In genomic region chr11:66524251-66524650, GRCm38 (mm10) we compare ENCODE assay signal across 19 mouse cellular contexts. TPM values are rescaled to one million over a fixed set of nuclear protein-coding genes. Genes with fewer than 3 reads are reported as not detected.
DNase-seq lines count a peak whose midpoint lies in the region; ATAC-seq and TF ChIP-seq lines count a peak whose summit lies in the region.
"Had no signal": no experiment of that assay in that cellular context is flagged by ENCODE, and none has a peak within 500 bp of the region (broad histone marks: within the 10 kb centered on the region; RNA-seq: fewer than 3 reads in every experiment).

No protein-coding gene starts in this region.

- intact Hi-C loops in heart, postnatal 25 days (cut with DNase I): no loop called here

- no peak overlapping the region for H3K9ac ChIP-seq in forebrain, embryonic 13.5 days
- H3K9ac ChIP-seq in neural tube, embryonic 12.5 days: no peak overlapping the region
- H3K9ac ChIP-seq in neural tube, embryonic 15.5 days (replicated peaks): peak overlapping the region; percentile 71; the same call in 1 of the 2 replicates
- H3K9ac ChIP-seq: kidney, embryonic 15.5 days; liver, embryonic 13.5 days had no signal

- H3K4me2 ChIP-seq in forebrain, embryonic 13.5 days: peak overlapping the region; percentile 91
- H3K4me2 ChIP-seq in neural tube, embryonic 12.5 days (replicated peaks): peak overlapping the region; percentile 95
- peak overlapping the region; percentile 90 for H3K4me2 ChIP-seq in neural tube, embryonic 15.5 days
- H3K4me2 ChIP-seq: liver, embryonic 13.5 days had no signal

- no peak for DNase-seq in forebrain, embryonic 10.5 days (ENCODE audit: extremely low spot score, low spot score)
- DNase-seq in neural tube, embryonic 10.5 days (ENCODE audit: extremely low spot score, low spot score): no peak
- peak in 1 of 2 experiments; percentile 50 for DNase-seq in layer of hippocampus, adult 2 months (ENCODE audit: low spot score in 2 of 2)
- DNase-seq in heart, postnatal 25 days (ENCODE audit: low spot score): no peak
- DNase-seq in gastrocnemius, postnatal 10 days: no peak
- DNase-seq: adrenal gland, postnatal 25 days; cerebellum, adult 9-11 months; left cerebral cortex, postnatal 4 days; liver, embryonic 13.5 days; thymus, postnatal 14 days had no signal

- peaks cover 31% of the 10 kb centered on the region for H3K4me1 ChIP-seq in forebrain, embryonic 13.5 days
- H3K4me1 ChIP-seq in forebrain, embryonic 10.5 days: peaks cover 30% of the 10 kb centered on the region
- peaks cover 13% of the 10 kb centered on the region; the same call in 1 of the 2 replicates for H3K4me1 ChIP-seq in neural tube, embryonic 12.5 days
- H3K4me1 ChIP-seq in neural tube, embryonic 15.5 days: peaks cover 49% of the 10 kb centered on the region
- H3K4me1 ChIP-seq: liver, embryonic 13.5 days had no signal

- 51% methylated on average over 4 of the region's 4 CpGs for WGBS in forebrain, embryonic 13.5 days
- WGBS in forebrain, embryonic 10.5 days: 49% methylated on average over 4 of the region's 4 CpGs
- WGBS in neural tube, embryonic 12.5 days: 41% methylated on average over 4 of the region's 4 CpGs
- 22% methylated on average over 4 of the region's 4 CpGs for WGBS in neural tube, embryonic 15.5 days

- TF ChIP-seq CTCF in layer of hippocampus, adult 2 months (conservative IDR thresholded peaks at IDR 0.05): no peak

- ATAC-seq in forebrain, embryonic 13.5 days: no peak
- no peak for ATAC-seq in neural tube, embryonic 12.5 days (ENCODE audit: low FRiP score, low read depth)
- no peak for ATAC-seq in neural tube, embryonic 15.5 days (ENCODE audit: low FRiP score)
- ATAC-seq: inflammation-experienced regulatory T-cells, adult 6 months had no signal

- no peak overlapping the region for H3K27ac ChIP-seq in forebrain, embryonic 13.5 days
- no peak overlapping the region for H3K27ac ChIP-seq in forebrain, embryonic 10.5 days
- no peak overlapping the region for H3K27ac ChIP-seq in neural tube, embryonic 12.5 days
- H3K27ac ChIP-seq in layer of hippocampus, adult 2 months: peak overlapping the region; percentile 95
- H3K27ac ChIP-seq in neural tube, embryonic 15.5 days (replicated peaks): no peak overlapping the region
- H3K27ac ChIP-seq: kidney, embryonic 15.5 days; liver, embryonic 13.5 days had no signal

- H3K36me3 ChIP-seq in forebrain, embryonic 13.5 days (ENCODE audit: poor library complexity, severe bottlenecking): no peaks in the 10 kb centered on the region
- no peaks in the 10 kb centered on the region for H3K36me3 ChIP-seq in forebrain, embryonic 10.5 days (replicated peaks)
- no peaks in the 10 kb centered on the region for H3K36me3 ChIP-seq in neural tube, embryonic 12.5 days
- no peaks in the 10 kb centered on the region for H3K36me3 ChIP-seq in neural tube, embryonic 15.5 days
- H3K36me3 ChIP-seq: kidney, embryonic 15.5 days; liver, embryonic 13.5 days had no signal

- peaks cover 66% of the 10 kb centered on the region for H3K27me3 ChIP-seq in forebrain, embryonic 13.5 days
- peaks cover 73% of the 10 kb centered on the region for H3K27me3 ChIP-seq in forebrain, embryonic 10.5 days (ENCODE audit: poor library complexity, severe bottlenecking)
- peaks cover 48% of the 10 kb centered on the region for H3K27me3 ChIP-seq in neural tube, embryonic 12.5 days (replicated peaks)
- peaks cover 26% of the 10 kb centered on the region for H3K27me3 ChIP-seq in neural tube, embryonic 15.5 days (replicated peaks)

- no peaks in the 10 kb centered on the region for H3K9me3 ChIP-seq in forebrain, embryonic 13.5 days (replicated peaks)
- H3K9me3 ChIP-seq in forebrain, embryonic 10.5 days: no peaks in the 10 kb centered on the region
- no peaks in the 10 kb centered on the region for H3K9me3 ChIP-seq in neural tube, embryonic 12.5 days
- no peaks in the 10 kb centered on the region for H3K9me3 ChIP-seq in neural tube, embryonic 15.5 days (replicated peaks)
- H3K9me3 ChIP-seq: kidney, embryonic 15.5 days; liver, embryonic 13.5 days had no signal

- peak overlapping the region; percentile 67; the same call in 1 of the 2 replicates for H3K4me3 ChIP-seq in forebrain, embryonic 13.5 days
- H3K4me3 ChIP-seq in forebrain, embryonic 10.5 days: no peak overlapping the region
- H3K4me3 ChIP-seq in neural tube, embryonic 12.5 days: no peak overlapping the region
- peak overlapping the region; percentile 70 for H3K4me3 ChIP-seq in layer of hippocampus, adult 2 months
- peak overlapping the region; percentile 76 for H3K4me3 ChIP-seq in neural tube, embryonic 15.5 days (replicated peaks)
- H3K4me3 ChIP-seq: erythroblast, embryonic 14.5 days; liver, embryonic 13.5 days had no signal

RNA-seq across cellular contexts. Expression of gene Shisa6, which starts 1.5 kb away (rescaled TPM):
- 1.5 and 1.7 TPM in 2 replicates for polyA plus RNA-seq in forebrain, embryonic 13.5 days (2015; fragmentation: Nextera tagmentation; extraction: Ambion mirVana)
- 0.07 and 0.09 TPM in 2 replicates for polyA plus RNA-seq in forebrain, embryonic 10.5 days (2016; fragmentation: Nextera tagmentation; extraction: Ambion mirVana)
- 1.4 and 3.3 TPM in 2 replicates for polyA plus RNA-seq in neural tube, embryonic 12.5 days (2016; fragmentation: Nextera tagmentation; extraction: Ambion mirVana)
- 100 to 1,000 TPM; 193 to 194 TPM for total RNA-seq in layer of hippocampus, adult 2 months (2021)
- 8.0 and 8.7 TPM in 2 replicates for polyA plus RNA-seq in neural tube, embryonic 15.5 days (2015; fragmentation: Nextera tagmentation; extraction: Ambion mirVana)
- total RNA-seq in heart, postnatal 25 days (2021): under 1 TPM; 0.21 to 0.45 TPM
- under 1 TPM; 0.20 to 0.26 TPM for total RNA-seq in gastrocnemius, postnatal 10 days (2021)
- total RNA-seq: granulocyte monocyte progenitor cell, adult 5-6 weeks; megakaryocyte-erythroid progenitor cell, adult 5-6 weeks had no signal
- polyA plus RNA-seq: erythroblast, embryonic 14.5 days; inflammation-experienced regulatory T-cells, adult 6 months; liver, embryonic 13.5 days; small intestine, adult 2 months had no signal

Comparison
In these comparisons a context has a peak if more than half of its experiments do, and no peak if none do; other contexts are left out.
1. H3K4me3 ChIP-seq: peak in forebrain, embryonic 13.5 days (single experiment), layer of hippocampus, adult 2 months (single experiment) and neural tube, embryonic 15.5 days (single experiment); none in forebrain, embryonic 10.5 days (single experiment) and neural tube, embryonic 12.5 days (single experiment).
2. Peak in every context shown above with its lines, with median percentiles within 50 percentile points of each other: H3K4me2 ChIP-seq.